Mouse (Mus musculus): ENCODE results near the gene Axin2. TPM values are rescaled to one million over a fixed set of nuclear protein-coding genes. Genes with fewer than 3 reads are reported as not detected.

The Axin2 gene
- total and polyA plus RNA-seq, 3 experiments = 14.2 to 29.9 (median 16.6) TPM

DNA sequence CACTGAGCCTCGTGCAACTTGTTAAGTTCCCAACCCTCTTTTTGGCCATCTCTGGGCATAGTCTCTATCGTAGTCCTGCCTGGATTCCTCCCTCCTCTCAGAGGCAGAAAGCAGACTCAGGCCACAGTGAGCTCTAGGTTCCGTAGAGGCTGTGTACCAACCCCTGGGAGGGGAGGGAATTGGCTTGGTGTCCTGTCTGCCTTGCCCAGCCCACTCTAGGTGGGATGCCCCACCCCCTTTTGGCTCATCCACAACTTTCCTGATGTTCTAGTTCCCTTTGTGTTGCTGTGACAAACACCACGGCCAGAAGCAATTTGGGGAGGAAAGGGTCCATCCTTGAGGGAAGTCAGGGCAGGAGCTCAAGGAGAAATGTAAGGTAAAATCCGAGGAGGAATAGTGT, 39.0 kb downstream of the Axin2 start:
- no peak overlapping the region for H3K4me3 ChIP-seq (replicated peaks in 1 of 3; ENCODE audit: low read depth in 2 of 3, low read length in 2 of 3, poor library complexity in 1 of 3)
- H3K36me3 ChIP-seq (replicated peaks in 1 of 2; ENCODE audit: control insufficient read depth in 1 of 2, insufficient read depth in 1 of 2, low read length in 1 of 2) = no peaks in the 10 kb centered on the region
- H3K4me1 ChIP-seq (ENCODE audit: control insufficient read depth in 1 of 2, insufficient read depth in 2 of 2) = peaks cover under 1 to 14% of the 10 kb centered on the region in 2 experiments
- dilution Hi-C loops (cut with MboI; ENCODE audit: extremely low pct_ligation_motif_present, extremely low pct_unique_long_range_greater_than_20kb, low sequenced_read_pairs) (no loop called here), in situ Hi-C loops (cut with MboI; ENCODE audit: low pct_ligation_motif_present, low pct_unique_long_range_greater_than_20kb, low sequenced_read_pairs) (no loop called here)
- H3K4me2 ChIP-seq (ENCODE audit: insufficient read depth, low read depth, poor library complexity, severe bottlenecking) = no peak overlapping the region
- no peak overlapping the region for H3K27ac ChIP-seq (ENCODE audit: insufficient read depth, low read depth)
- TF ChIP-seq ELF1 (IDR thresholded peaks at IDR 0.05; ENCODE audit: low read depth, low read length) (no peak), GABPA (IDR thresholded peaks at IDR 0.05; ENCODE audit: insufficient replicate concordance, low read depth, low read length) (no peak), MEF2A (IDR thresholded peaks at IDR 0.05; ENCODE audit: borderline replicate concordance, low read depth, low read length) (no peak), POLR2AphosphoS2 (IDR thresholded peaks at IDR 0.05; ENCODE audit: low read depth, low read length) (no peak), MXI1 (IDR thresholded peaks at IDR 0.05; ENCODE audit: low read depth, low read length) (no peak), BHLHE40 (IDR thresholded peaks at IDR 0.05; ENCODE audit: low read depth, low read length) (no peak), MAZ (IDR thresholded peaks at IDR 0.05; ENCODE audit: low read depth, low read length) (no peak), CHD1 (IDR thresholded peaks at IDR 0.05; ENCODE audit: low read depth, low read length) (no peak), ZNF384 (IDR thresholded peaks at IDR 0.05; ENCODE audit: low read depth, low read length) (no peak), ZKSCAN1 (IDR thresholded peaks at IDR 0.05; ENCODE audit: borderline replicate concordance, low read depth, low read length) (no peak), SMC3 (IDR thresholded peaks at IDR 0.05; ENCODE audit: low read depth, low read length) (no peak)
- no peaks in the 10 kb centered on the region for H3K79me2 ChIP-seq (replicated peaks; ENCODE audit: control insufficient read depth, extremely low read depth, insufficient read depth, poor library complexity, severe bottlenecking)
- H3K27me3 ChIP-seq (replicated peaks) = no peaks in the 10 kb centered on the region
- no peak for DNase-seq (ENCODE audit: extremely low read depth)
- H3K9ac ChIP-seq (ENCODE audit: insufficient read depth, low read depth) = no peak overlapping the region
- H3K9me3 ChIP-seq (replicated peaks; ENCODE audit: low read length) = no peaks in the 10 kb centered on the region

DNA sequence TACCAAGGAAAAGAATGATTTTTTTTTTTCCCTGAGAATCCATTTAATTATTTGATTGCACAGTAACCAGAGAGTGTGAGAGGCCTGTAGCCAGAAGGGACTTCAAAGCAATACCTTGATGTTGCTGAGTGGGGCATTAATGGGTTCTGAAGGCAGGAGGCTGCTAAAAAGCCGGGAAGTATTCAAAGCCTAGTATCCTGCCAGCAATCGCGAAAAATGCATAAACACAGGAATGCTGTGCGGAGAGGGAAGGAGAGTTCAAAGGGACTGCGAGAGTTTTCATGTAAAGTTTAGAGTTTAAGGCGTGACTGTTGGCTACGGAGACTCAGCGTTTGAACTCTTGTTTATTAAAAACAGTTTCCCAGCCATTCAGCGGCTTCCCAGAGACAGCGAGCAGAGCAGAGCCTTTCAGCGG, 41.5 kb downstream of the Axin2 start:
- no peak for DNase-seq (ENCODE audit: extremely low read depth)
- H3K9me3 ChIP-seq (replicated peaks; ENCODE audit: low read length) = no peaks in the 10 kb centered on the region
- TF ChIP-seq NRF1 (IDR thresholded peaks at IDR 0.05; ENCODE audit: low read depth, low read length) = no peak
- TF ChIP-seq MAX (IDR thresholded peaks at IDR 0.05; ENCODE audit: low read length) = no peak
- no peak for TF ChIP-seq UBTF (IDR thresholded peaks at IDR 0.05; ENCODE audit: low read depth, low read length)
- no peak for TF ChIP-seq ZKSCAN1 (IDR thresholded peaks at IDR 0.05; ENCODE audit: borderline replicate concordance, low read depth, low read length)
- no peak for TF ChIP-seq ETS1 (conservative IDR thresholded peaks at IDR 0.05; ENCODE audit: low read depth, low read length)
- TF ChIP-seq GABPA (IDR thresholded peaks at IDR 0.05; ENCODE audit: insufficient replicate concordance, low read depth, low read length) = no peak
- no peak for TF ChIP-seq ZC3H11A (IDR thresholded peaks at IDR 0.05; ENCODE audit: low read depth, low read length)
- no peak for TF ChIP-seq ZNF384 (IDR thresholded peaks at IDR 0.05; ENCODE audit: low read depth, low read length)
- H3K4me1 ChIP-seq (ENCODE audit: control insufficient read depth in 1 of 2, insufficient read depth in 2 of 2) = peaks cover 5 to 25% of the 10 kb centered on the region in 2 experiments
- in situ Hi-C loops (cut with MboI; ENCODE audit: low pct_ligation_motif_present, low pct_unique_long_range_greater_than_20kb, low sequenced_read_pairs) (no loop called here), dilution Hi-C loops (cut with MboI; ENCODE audit: extremely low pct_ligation_motif_present, extremely low pct_unique_long_range_greater_than_20kb, low sequenced_read_pairs) (no loop called here)
- H3K79me2 ChIP-seq (replicated peaks; ENCODE audit: control insufficient read depth, extremely low read depth, insufficient read depth, poor library complexity, severe bottlenecking) = no peaks in the 10 kb centered on the region
- H3K27ac ChIP-seq (ENCODE audit: insufficient read depth, low read depth) = no peak overlapping the region
- H3K4me2 ChIP-seq (ENCODE audit: insufficient read depth, low read depth, poor library complexity, severe bottlenecking) = no peak overlapping the region
- no peaks in the 10 kb centered on the region for H3K36me3 ChIP-seq (replicated peaks in 1 of 2; ENCODE audit: control insufficient read depth in 1 of 2, insufficient read depth in 1 of 2, low read length in 1 of 2)
- no peak overlapping the region for H3K4me3 ChIP-seq (replicated peaks in 1 of 3; ENCODE audit: low read depth in 2 of 3, low read length in 2 of 3, poor library complexity in 1 of 3)
- no peaks in the 10 kb centered on the region for H3K27me3 ChIP-seq (replicated peaks)
- no peak overlapping the region for H3K9ac ChIP-seq (ENCODE audit: insufficient read depth, low read depth)
